Mouse (Mus musculus) c-Kit-negative CD71-positive TER-119-positive erythroid progenitor cells, embryonic 14.5 days (primary cell): ENCODE results near the gene Dok5.

ENCODE experiments used
- DNase-seq: peaks from one replicate; pipeline ENCODE4 v3.0.0-alpha.2; 2013; ENCODE audit warnings: low read depth, low spot score

Dok5 gene

GRCm38 (mm10) chr2:170738446-170738845, 6.8 kb downstream of the Dok5 start:
- no peak for DNase-seq

DNA sequence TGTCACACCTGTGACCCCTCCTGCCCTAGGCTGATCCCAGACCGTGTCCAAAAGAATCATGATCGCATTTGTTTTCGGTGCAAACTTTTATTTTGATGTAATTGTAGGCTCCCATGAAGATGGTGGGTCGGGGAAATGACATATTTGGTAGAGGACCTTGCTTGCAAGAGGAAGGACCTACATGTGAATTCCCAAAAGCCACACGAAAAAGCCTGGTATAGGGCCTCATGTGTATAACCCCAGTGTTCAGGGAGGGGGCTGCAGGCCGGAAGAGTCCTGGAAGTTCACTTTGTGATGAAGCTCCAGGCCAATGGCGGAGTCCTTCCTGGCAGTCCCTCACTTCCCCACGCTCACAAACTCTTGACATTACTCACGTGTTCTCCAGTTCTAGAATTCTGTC, 7.3 kb downstream of the Dok5 start:
- no peak for DNase-seq

DNA sequence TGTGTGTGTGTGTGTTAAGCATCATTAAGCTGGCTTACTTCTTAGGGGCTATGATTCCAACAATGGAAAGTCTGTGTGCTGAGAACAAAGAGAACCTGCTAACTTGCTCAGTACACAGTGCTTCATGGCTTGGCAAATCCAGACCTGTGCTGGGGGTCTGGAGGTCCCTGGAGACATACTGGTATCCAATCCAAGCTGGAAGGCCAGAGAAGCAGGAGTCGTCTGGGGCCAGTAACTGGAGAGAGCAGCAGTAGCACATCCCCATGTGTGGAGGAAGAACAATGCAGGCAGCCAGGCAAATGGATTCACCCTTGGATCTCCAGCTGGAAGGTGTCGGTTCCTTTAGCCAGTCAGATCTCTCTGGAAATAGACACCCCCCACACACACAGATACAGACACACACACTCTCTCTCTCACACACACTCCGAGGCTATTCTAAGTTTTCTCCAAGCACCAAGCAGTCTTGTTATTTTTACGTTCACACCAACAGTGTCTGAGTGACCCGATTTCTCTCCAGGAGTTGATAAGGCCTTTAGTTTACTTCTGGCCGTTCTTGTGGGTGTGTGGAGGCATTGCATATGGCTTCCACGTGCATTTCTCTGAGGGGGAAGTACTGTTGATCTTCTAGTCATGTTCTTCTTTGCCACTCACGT, 8.2 kb downstream of the Dok5 start:
- DNase-seq, result no peak

- DNase-seq, result no peak
Observed at GRCm38 (mm10) chr2:170743521-170743920, 11.9 kb downstream of the Dok5 start.

DNA sequence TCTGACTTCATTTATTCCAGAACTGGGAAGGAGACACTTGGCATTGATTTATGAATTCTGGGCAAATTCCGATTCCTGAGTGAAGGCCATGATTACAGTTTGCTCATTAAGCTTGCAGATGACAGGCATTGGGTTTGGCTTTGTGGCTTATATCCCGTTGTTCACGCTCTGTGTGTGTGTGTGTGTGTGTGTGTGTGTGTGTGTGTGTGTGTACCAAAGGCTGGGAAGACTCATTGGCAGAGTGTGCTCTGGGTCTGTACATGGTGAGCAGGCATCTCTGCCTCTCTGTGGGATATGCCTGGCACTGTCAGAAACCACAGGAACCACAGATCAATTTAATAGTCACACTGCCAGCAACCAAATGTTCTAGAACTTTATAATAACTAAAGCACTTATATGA, 17.3 kb downstream of the Dok5 start:
- no peak for DNase-seq

DNA sequence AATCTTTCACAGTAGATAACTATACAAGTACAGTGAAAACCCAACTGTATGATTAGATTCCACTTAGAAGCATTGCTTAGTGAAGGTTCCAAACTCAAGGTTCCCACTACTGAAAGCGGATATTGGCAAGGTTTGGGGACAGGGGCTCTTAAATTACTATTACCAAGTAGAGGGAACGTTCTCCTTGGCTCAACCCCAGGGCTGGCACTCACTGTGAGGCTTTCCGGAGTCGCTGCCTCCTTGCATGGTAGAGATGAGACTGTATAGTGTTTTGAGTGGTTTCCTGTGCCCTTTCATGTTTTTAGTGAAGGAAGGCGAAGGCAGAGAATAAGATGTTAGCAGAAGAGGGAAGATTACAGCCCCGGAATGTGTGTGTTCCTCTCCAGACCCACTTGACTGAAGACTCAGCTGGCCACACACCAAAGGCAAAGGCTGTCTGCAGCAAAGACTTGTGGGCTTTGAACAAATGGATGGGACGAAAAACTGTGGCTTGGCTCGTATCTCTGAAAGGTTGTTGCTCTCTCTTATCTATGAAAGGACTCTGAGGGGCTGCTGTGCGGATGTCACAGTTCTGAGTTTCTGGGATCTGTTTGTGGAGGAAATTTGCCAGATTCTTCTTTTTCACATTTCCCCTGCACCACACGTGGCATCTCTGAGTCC, 20.7 kb downstream of the Dok5 start:
- no peak for DNase-seq

DNA sequence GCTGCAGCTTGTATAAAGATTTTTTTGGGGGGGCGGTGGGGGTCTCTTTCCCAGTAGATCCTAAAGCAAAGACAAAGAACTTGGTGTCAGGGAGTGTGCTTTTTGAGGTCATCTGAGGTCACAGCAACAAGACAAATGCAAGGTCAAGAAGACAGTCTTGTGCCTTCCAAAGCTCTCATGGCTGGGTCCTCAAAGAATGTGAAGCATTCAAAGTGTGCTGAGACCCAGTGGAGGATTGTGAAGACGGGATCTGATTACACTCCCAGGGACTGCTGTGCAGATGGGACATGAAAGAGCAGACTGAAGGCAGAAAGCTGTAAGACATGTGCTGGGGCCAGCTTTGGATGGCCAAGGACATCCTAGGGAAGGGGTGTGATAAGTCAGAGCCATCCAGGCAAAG, 24.2 kb downstream of the Dok5 start:
- no peak for DNase-seq

DNA sequence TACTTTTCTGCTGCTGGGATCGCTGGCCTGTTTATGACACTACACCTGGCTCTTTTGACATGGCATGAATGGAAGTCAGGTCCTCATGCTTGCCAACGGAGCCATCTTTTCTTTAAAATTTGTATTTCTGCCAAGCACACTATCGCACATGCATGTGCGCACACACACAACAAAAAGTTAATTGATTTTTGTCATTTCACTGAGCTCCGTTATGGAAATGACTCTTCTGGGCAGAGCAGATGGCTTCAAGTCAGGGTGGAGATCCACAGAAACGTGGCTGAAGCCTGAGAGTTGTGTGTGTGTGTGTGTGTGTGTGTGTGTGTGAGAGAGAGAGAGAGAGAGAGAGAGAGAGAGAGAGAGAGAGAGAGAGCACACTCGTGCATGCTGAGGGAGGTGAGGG, 25.1 kb downstream of the Dok5 start:
- DNase-seq, result no peak

DNA sequence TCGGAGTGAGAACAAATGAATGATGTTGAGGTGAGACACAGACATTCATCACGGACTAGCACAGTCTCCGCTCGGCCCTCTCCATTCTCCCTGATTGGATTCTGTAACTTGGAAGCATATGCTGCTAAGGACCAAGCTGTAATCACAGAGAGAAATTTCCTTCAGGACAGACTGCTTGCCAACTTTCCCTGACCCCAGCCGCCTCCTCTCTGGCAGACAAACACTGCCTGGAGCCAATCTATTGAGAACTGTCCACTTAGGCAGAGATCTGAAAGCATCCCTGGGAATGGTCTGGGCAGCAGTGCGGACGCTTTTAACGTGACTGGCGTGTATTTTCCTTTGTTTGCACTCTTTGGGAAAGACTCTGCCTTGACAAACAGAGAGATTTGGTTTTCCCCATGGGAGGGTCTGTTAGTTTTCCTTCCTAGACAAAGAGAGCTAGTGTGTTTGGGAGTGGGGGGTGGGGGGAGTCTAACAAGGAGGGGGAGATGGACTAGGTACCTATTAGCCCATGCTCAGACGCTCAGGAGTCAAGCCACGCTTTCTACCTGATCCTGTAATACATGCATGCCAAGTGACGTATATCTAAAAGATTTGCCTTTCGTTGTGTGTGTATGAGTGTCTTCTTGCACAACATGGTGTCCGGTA, 25.7 kb downstream of the Dok5 start:
- DNase-seq, result no peak

DNA sequence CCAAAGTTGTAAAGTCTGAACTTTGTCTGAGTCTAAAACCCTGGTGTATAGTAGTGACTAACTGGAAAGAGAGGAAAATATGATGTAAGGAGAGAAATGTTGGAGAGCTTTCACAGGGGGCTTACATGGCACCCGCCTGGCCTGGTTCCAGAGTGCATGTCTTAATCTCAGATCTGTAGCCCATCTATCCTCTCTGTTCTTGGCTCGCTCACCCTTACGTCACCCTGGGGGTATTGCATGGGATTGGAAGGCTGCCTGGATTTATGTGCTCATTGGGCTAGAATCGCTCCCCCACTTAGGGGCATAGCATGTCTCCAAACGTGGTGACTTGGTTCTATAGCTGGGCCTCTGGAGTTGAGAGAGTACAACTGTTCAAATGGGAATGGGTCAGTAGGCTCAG, 26.6 kb downstream of the Dok5 start:
- no peak for DNase-seq

GRCm38 (mm10) chr2:170764704-170765103, 33.1 kb downstream of the Dok5 start:
- no peak for DNase-seq

DNA sequence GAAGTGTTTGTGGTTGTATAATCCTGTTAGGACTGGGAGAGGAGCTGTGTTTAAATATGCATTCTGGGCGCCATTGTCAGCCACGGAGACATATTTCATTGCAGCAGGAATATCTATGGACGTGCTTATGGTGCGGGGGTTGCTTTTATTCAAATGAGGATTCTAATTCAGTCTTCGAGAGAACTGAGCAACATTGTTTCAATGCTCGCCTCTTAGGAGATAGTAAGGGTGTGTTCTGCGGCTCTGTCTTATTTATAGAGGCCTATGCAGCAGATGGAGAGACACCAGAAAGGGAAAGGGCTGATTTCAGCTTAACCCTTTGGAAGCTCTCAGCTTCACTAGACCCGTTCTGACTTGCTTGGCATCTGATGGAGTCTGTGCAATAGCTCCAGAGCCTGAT, 35.6 kb downstream of the Dok5 start:
- DNase-seq, result no peak

GRCm38 (mm10) chr2:170768699-170769098, 37.1 kb downstream of the Dok5 start:
- no peak for DNase-seq

DNA sequence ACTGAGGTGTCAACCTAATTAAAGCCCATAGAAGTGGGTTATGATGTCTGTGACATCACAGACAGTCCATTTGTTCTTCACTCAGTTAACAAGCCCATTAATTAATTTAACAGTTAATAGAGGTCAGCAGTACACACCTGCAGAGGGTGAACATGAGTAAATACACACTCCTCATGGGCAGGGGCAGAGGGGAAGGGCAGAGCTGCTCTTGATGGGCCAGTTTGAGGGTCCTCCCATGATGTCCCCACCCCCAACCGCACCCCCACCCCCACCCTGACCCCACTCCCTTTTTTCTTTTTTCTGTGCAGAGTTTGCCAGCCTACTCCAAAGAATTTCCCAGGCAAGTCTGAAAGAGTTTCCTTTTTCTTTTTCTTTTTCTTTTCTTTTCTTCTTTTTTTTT, 39.9 kb downstream of the Dok5 start:
- no peak for DNase-seq

GRCm38 (mm10) chr2:170772126-170772884, 40.7 kb downstream of the Dok5 start:
- no peak for DNase-seq

- DNase-seq, result no peak
Observed at GRCm38 (mm10) chr2:170772885-170773270, 41.3 kb downstream of the Dok5 start.

DNA sequence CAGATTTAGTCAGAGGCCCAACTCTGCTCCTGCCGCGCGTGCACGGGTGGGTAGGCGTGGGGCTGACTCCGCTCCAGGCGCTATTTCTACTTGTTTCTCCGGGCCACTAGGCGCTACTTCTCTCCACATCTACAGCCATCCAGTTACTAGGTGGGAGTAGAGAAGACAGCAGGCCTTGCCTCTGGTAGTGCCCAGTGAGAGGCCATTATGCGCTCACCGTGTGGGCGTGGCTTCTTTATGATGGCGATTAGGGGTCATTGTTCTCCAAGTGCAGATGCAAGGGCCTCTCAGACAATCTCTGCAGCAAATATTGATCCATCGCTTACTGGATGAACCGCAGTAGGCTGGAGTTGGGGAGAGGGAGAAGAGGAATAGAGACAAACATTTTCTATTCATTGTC, 44.0 kb downstream of the Dok5 start:
- no peak for DNase-seq

DNA sequence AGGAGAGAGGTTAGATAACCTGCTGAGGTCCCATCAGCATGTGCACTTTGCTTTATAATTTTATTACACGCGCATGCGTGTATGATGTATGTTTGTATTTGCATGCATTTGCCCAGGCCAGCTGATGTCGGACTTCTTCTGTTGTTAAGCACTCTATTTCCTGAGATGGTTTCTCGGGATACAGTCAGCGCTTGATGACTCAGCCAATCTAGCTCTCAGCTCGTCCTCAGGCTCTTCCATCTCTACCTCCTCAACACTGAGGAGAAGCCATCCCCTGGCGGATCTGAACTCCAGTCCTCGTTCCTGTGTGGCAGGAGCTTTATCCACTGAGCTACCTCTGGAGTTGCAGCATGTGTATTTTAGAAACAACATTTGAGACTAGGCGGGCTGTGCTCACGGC, 44.5 kb downstream of the Dok5 start:
- no peak for DNase-seq

DNA sequence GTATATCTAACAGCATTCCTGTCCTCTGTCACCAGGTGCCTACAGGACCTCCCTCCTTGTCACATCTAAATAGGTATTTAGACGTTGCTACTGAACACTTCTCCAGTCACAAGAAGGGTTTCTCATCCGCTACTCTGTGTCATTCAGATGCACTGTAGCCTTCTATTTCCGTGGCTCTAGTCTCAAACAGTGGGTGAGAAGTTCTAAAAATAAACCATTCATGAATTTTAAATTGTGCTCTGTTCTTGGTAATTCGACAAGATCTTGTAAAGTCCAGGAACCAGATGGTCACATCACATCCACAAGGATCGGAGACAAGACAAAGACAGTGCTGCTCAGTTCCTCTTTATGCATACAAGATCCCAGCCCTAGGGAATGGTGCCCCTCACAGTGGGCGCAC, 46.0 kb downstream of the Dok5 start:
- no peak for DNase-seq

DNA sequence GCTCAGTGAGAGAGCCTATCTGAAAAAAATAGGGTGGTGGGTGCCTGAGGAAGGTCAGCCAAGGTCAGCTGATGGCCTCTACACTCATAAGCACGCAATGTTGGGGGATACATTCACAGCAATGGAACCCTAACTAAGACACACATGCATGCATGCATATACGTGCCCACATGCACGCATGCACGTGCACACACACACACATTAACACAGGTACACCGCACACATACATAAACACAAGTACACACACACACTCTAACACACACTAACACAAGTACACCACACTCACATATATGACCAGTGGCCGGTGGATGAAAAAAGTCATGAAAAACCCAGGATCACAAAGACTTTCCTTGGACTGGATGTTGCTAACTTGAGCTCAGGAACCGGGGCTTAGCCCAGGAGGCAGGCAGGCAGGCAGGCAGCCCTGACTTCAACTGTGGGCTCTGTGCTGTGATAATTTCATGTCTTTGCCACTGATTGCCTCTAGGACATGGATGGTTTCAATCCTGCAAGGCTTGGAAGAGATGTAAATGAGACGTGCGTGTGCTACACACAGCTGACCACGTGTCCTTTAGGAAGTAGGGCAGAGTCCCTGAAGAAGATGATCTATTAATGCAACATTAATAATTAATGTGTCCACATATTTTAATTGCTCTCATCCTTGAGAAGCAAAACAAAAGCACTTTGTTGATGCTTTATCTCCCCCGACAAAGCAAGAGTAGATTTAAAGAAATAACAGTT, 48.6 kb downstream of the Dok5 start:
- no peak for DNase-seq

- no peak for DNase-seq
Observed at GRCm38 (mm10) chr2:170788101-170788500, 56.5 kb downstream of the Dok5 start.
